Comparison of ENCODE assay signal across 8 mouse cellular contexts in the genomic region with DNA sequence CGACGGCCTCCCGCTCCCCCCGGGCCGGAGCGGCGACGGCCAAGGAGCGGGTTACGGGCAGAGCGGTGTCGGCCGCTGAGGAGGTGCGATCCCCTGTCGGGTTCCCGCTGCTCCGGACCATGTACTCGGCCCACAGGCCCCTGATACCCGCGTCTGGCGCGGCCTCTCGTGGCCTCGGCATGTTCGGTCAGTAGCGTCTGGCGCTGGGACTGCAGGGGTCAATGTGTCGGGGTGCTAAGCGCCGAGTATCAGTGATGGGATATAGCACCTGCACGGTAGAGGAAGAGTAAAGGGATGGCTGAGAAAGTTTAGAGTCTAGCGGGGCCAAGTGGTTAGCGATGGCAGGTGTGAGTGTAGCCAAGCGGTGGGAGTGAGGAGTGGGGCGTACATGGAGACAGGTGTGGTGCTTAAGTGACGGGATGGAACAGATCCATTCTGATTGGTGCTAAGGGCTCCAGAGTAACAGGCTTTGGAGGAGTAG. TPM values are rescaled to one million over a fixed set of nuclear protein-coding genes. Genes with fewer than 3 reads are reported as not detected.
A peak's percentile ranks its signal among the peaks of the same experiment; 100 is the strongest.
DNase-seq lines count a peak whose midpoint lies in the region; ATAC-seq and TF ChIP-seq lines count a peak whose summit lies in the region.
"Had no signal": no experiment of that assay in that cellular context is flagged by ENCODE, and none has a peak within 500 bp of the region (broad histone marks: within the 10 kb centered on the region; RNA-seq: fewer than 3 reads in every experiment).

No protein-coding gene starts in this region.

- peaks cover 9% of the 10 kb centered on the region for H3K79me2 ChIP-seq in CH12.LX (replicated peaks; ENCODE audit: control insufficient read depth, extremely low read depth, insufficient read depth, poor library complexity, severe bottlenecking)

- no peaks in the 10 kb centered on the region for H3K9me3 ChIP-seq in CH12.LX (replicated peaks; ENCODE audit: low read length)
- no peaks in the 10 kb centered on the region for H3K9me3 ChIP-seq in heart, postnatal 0 days (replicated peaks; ENCODE audit: control insufficient read depth, low read length)
- H3K9me3 ChIP-seq in limb, embryonic 11.5 days (ENCODE audit: control insufficient read depth, low read length), result no peaks in the 10 kb centered on the region
- no peaks in the 10 kb centered on the region for H3K9me3 ChIP-seq in midbrain, embryonic 13.5 days

- no peak for TF ChIP-seq CTCF in CH12.LX (conservative IDR thresholded peaks at IDR 0.05 in 1 of 2, IDR thresholded peaks at IDR 0.05 in 1 of 2; ENCODE audit: low read depth in 2 of 2, low read length in 2 of 2)
- no peak for TF ChIP-seq CTCF in cortical plate, adult 2 months (IDR thresholded peaks at IDR 0.05; ENCODE audit: extremely low read depth, insufficient read depth, low read length)
- no peak for TF ChIP-seq CTCF in heart, postnatal 0 days (IDR thresholded peaks at IDR 0.05; ENCODE audit: low read depth)

- under 1% methylated on average over 33 of the region's 36 CpGs for WGBS in heart, postnatal 0 days
- under 1% methylated on average over 32 of the region's 36 CpGs for WGBS in limb, embryonic 11.5 days
- WGBS in midbrain, embryonic 13.5 days, result under 1% methylated on average over 22 of the region's 36 CpGs

- H3K27me3 ChIP-seq in CH12.LX (replicated peaks), result no peaks in the 10 kb centered on the region
- no peaks in the 10 kb centered on the region for H3K27me3 ChIP-seq in heart, postnatal 0 days (ENCODE audit: control insufficient read depth, insufficient read depth, low read length)
- no peaks in the 10 kb centered on the region for H3K27me3 ChIP-seq in limb, embryonic 11.5 days (ENCODE audit: control insufficient read depth, insufficient read depth, low read length)
- H3K27me3 ChIP-seq in midbrain, embryonic 13.5 days, result no peaks in the 10 kb centered on the region

- peak overlapping the region; percentile 69 for H3K4me2 ChIP-seq in CH12.LX (ENCODE audit: insufficient read depth, low read depth, poor library complexity, severe bottlenecking)
- peak overlapping the region; percentile 88 for H3K4me2 ChIP-seq in heart, postnatal 0 days (ENCODE audit: low read depth, low read length)
- H3K4me2 ChIP-seq in limb, embryonic 11.5 days (ENCODE audit: low read depth, severe bottlenecking), result peak overlapping the region; percentile 88
- peak overlapping the region; percentile 80 for H3K4me2 ChIP-seq in midbrain, embryonic 13.5 days (replicated peaks)

- DNase-seq in A20 (ENCODE audit: low read depth, low spot score) (peak; percentile 82), CH12.LX (ENCODE audit: extremely low read depth) (no peak)
- no peak for DNase-seq in heart, postnatal 0 days (ENCODE audit: low spot score)
- DNase-seq in limb, embryonic 11.5 days (ENCODE audit: low spot score), result peak; percentile 70
- DNase-seq in thymus, postnatal 36 days, result peak; percentile 49 to 70

- TF ChIP-seq RAD21 in CH12.LX (IDR thresholded peaks at IDR 0.05; ENCODE audit: low read depth, low read length), result no peak

- peaks cover 27 to 53% of the 10 kb centered on the region in 2 experiments for H3K4me1 ChIP-seq in CH12.LX (ENCODE audit: control insufficient read depth in 1 of 2, insufficient read depth in 2 of 2)
- peaks cover 3% of the 10 kb centered on the region; the same call in 1 of the 2 replicates for H3K4me1 ChIP-seq in cortical plate, adult 2 months (ENCODE audit: control insufficient read depth, insufficient read depth, low read length)
- peaks cover 43% of the 10 kb centered on the region for H3K4me1 ChIP-seq in heart, postnatal 0 days (ENCODE audit: control insufficient read depth, insufficient read depth)
- peaks cover 38% of the 10 kb centered on the region for H3K4me1 ChIP-seq in limb, embryonic 11.5 days (ENCODE audit: control insufficient read depth, insufficient read depth, low read length)
- peaks cover 59% of the 10 kb centered on the region for H3K4me1 ChIP-seq in midbrain, embryonic 13.5 days (replicated peaks)

- TF ChIP-seq POLR2A in CH12.LX (IDR thresholded peaks at IDR 0.05; ENCODE audit: low read depth, low read length), result no peak
- no peak for TF ChIP-seq POLR2A in cortical plate, adult 2 months (IDR thresholded peaks at IDR 0.05; ENCODE audit: extremely low read depth, insufficient read depth, low read length)

- H3K9ac ChIP-seq in CH12.LX (ENCODE audit: insufficient read depth, low read depth), result peak overlapping the region; percentile 88
- H3K9ac ChIP-seq in heart, postnatal 0 days (replicated peaks; ENCODE audit: low read depth, low read length), result peak overlapping the region; percentile 66
- H3K9ac ChIP-seq in limb, embryonic 11.5 days (ENCODE audit: low read length), result peak overlapping the region; percentile 81
- H3K9ac ChIP-seq in midbrain, embryonic 13.5 days (replicated peaks), result peak overlapping the region; percentile 86

- no peak for ATAC-seq in heart, postnatal 0 days (ENCODE audit: insufficient read depth, low read depth)
- peak; percentile 4; the same call in 1 of the 2 replicates for ATAC-seq in limb, embryonic 11.5 days (ENCODE audit: insufficient number of reproducible peaks, low FRiP score, low TSS enrichment, low read depth)
- peak; percentile 4 for ATAC-seq in midbrain, embryonic 13.5 days

- in situ Hi-C loops in CH12.LX (cut with MboI; ENCODE audit: low pct_ligation_motif_present, low pct_unique_long_range_greater_than_20kb, low sequenced_read_pairs), result no loop called here

- peaks cover 31 to 36% of the 10 kb centered on the region in 2 experiments for H3K36me3 ChIP-seq in CH12.LX (replicated peaks in 1 of 2; ENCODE audit: control insufficient read depth in 1 of 2, insufficient read depth in 1 of 2, low read length in 1 of 2)
- peaks cover 30% of the 10 kb centered on the region for H3K36me3 ChIP-seq in heart, postnatal 0 days (replicated peaks; ENCODE audit: control insufficient read depth, insufficient read depth, low read length)
- H3K36me3 ChIP-seq in limb, embryonic 11.5 days (ENCODE audit: control insufficient read depth, insufficient read depth, low read length), result peaks cover 16% of the 10 kb centered on the region
- peaks cover 32% of the 10 kb centered on the region for H3K36me3 ChIP-seq in midbrain, embryonic 13.5 days

- H3K4me3 ChIP-seq in CH12.LX (replicated peaks in 1 of 3; ENCODE audit: low read depth in 2 of 3, low read length in 2 of 3, poor library complexity in 1 of 3), result peak overlapping the region; percentile 68 to 73 (median 70)
- peak overlapping the region; percentile 49 for H3K4me3 ChIP-seq in cortical plate, adult 2 months (ENCODE audit: insufficient read depth, low read length)
- H3K4me3 ChIP-seq in heart, postnatal 0 days (ENCODE audit: low read depth, low read length), result peak overlapping the region; percentile 66
- peak overlapping the region; percentile 79 for H3K4me3 ChIP-seq in limb, embryonic 11.5 days (ENCODE audit: low read depth, low read length)
- H3K4me3 ChIP-seq in midbrain, embryonic 13.5 days (replicated peaks), result peak overlapping the region; percentile 67

- peak overlapping the region; percentile 3; the same call in 1 of the 2 replicates for H3K27ac ChIP-seq in CH12.LX (ENCODE audit: insufficient read depth, low read depth)
- no peak overlapping the region for H3K27ac ChIP-seq in cortical plate, adult 2 months (ENCODE audit: insufficient read depth, low read length)
- H3K27ac ChIP-seq in heart, postnatal 0 days (ENCODE audit: low read depth), result peak overlapping the region; percentile 96
- peak overlapping the region; percentile 94 for H3K27ac ChIP-seq in limb, embryonic 11.5 days (replicated peaks; ENCODE audit: low read depth, low read length)
- peak overlapping the region; percentile 100 for H3K27ac ChIP-seq in midbrain, embryonic 13.5 days

- dilution Hi-C loops in CH12.LX (cut with MboI; ENCODE audit: extremely low pct_ligation_motif_present, extremely low pct_unique_long_range_greater_than_20kb, low sequenced_read_pairs), result no loop called here

- TF ChIP-seq EP300 in CH12.LX (IDR thresholded peaks at IDR 0.05; ENCODE audit: low read length), result no peak
- TF ChIP-seq EP300 in heart, postnatal 0 days (IDR thresholded peaks at IDR 0.05; ENCODE audit: low read depth), result no peak

RNA-seq across cellular contexts. Expression of gene Pafah1b3, which starts 15.0 kb away (rescaled TPM):
- total RNA-seq in CH12.LX (2012; rRNA removed), result 22.7 and 50.2 TPM in 2 replicates
- total RNA-seq in CH12.LX (2014; rRNA removed), result 9.7 and 17.6 TPM in 2 replicates
- polyA plus RNA-seq in CH12.LX (2012; ENCODE audit: insufficient read length, low read depth), result 5.9 TPM in 2 replicates
- polyA plus RNA-seq in cortical plate, adult 2 months (2012; rRNA removed), result 20.5 and 24.5 TPM in 2 replicates
- total RNA-seq in heart, postnatal 0 days (2014; rRNA removed; ENCODE audit: low replicate concordance), result 83.9 and 161 TPM in 2 replicates
- polyA plus RNA-seq in heart, postnatal 0 days (2015; fragmentation: Nextera tagmentation; extraction: Ambion mirVana), result 57.3 and 61.5 TPM in 2 replicates
- 249 and 261 TPM in 2 replicates for polyA plus RNA-seq in limb, embryonic 11.5 days (2014; fragmentation: Nextera tagmentation; extraction: Ambion mirVana)
- 665 and 668 TPM in 2 replicates for polyA plus RNA-seq in midbrain, embryonic 13.5 days (2015; fragmentation: Nextera tagmentation; extraction: Ambion mirVana)

RNA-seq across cellular contexts. Expression of gene Cic, which starts 15.3 kb away (rescaled TPM):
- 17.5 and 21.7 TPM in 2 replicates for total RNA-seq in CH12.LX (2012; rRNA removed)
- 2.2 and 2.5 TPM in 2 replicates for total RNA-seq in CH12.LX (2014; rRNA removed)
- polyA plus RNA-seq in CH12.LX (2012; ENCODE audit: insufficient read length, low read depth), result 31.2 and 34.5 TPM in 2 replicates
- polyA plus RNA-seq in cortical plate, adult 2 months (2012; rRNA removed), result 89.6 and 94.1 TPM in 2 replicates
- total RNA-seq in heart, postnatal 0 days (2014; rRNA removed; ENCODE audit: low replicate concordance), result 57.2 and 63.0 TPM in 2 replicates
- 15.7 and 16.9 TPM in 2 replicates for polyA plus RNA-seq in heart, postnatal 0 days (2015; fragmentation: Nextera tagmentation; extraction: Ambion mirVana)
- 32.5 and 34.2 TPM in 2 replicates for polyA plus RNA-seq in limb, embryonic 11.5 days (2014; fragmentation: Nextera tagmentation; extraction: Ambion mirVana)
- 37.6 and 44.2 TPM in 2 replicates for polyA plus RNA-seq in midbrain, embryonic 13.5 days (2015; fragmentation: Nextera tagmentation; extraction: Ambion mirVana)

RNA-seq across cellular contexts. Expression of gene Prr19, which starts 18.4 kb away (rescaled TPM):
- total RNA-seq in CH12.LX (2012; rRNA removed) (not detected in 2 replicates), CH12.LX (2014; rRNA removed) (not detected in 2 replicates)
- polyA plus RNA-seq in CH12.LX (2012; ENCODE audit: insufficient read length, low read depth), result not detected in 2 replicates
- polyA plus RNA-seq in cortical plate, adult 2 months (2012; rRNA removed), result 0.08 and 0.13 TPM in 2 replicates
- total RNA-seq in heart, postnatal 0 days (2014; rRNA removed; ENCODE audit: low replicate concordance), result not detected in 2 replicates
- not detected in 2 replicates for polyA plus RNA-seq in heart, postnatal 0 days (2015; fragmentation: Nextera tagmentation; extraction: Ambion mirVana)
- polyA plus RNA-seq in limb, embryonic 11.5 days (2014; fragmentation: Nextera tagmentation; extraction: Ambion mirVana), result 1.1 and 1.4 TPM in 2 replicates
- polyA plus RNA-seq in midbrain, embryonic 13.5 days (2015; fragmentation: Nextera tagmentation; extraction: Ambion mirVana), result 2.1 and 3.1 TPM in 2 replicates
- total RNA-seq: heart, postnatal 14 days had no signal

RNA-seq across cellular contexts. Expression of gene Tmem145, which starts 23.1 kb away (rescaled TPM):
- total RNA-seq in CH12.LX (2012; rRNA removed) (not detected in 2 replicates), CH12.LX (2014; rRNA removed) (not detected in 2 replicates)
- 0.10 TPM in 1 of 2 replicates, not detected in the other for polyA plus RNA-seq in CH12.LX (2012; ENCODE audit: insufficient read length, low read depth)
- 116 and 129 TPM in 2 replicates for polyA plus RNA-seq in cortical plate, adult 2 months (2012; rRNA removed)
- total RNA-seq in heart, postnatal 0 days (2014; rRNA removed; ENCODE audit: low replicate concordance), result not detected in 2 replicates
- not detected in 2 replicates for polyA plus RNA-seq in heart, postnatal 0 days (2015; fragmentation: Nextera tagmentation; extraction: Ambion mirVana)
- polyA plus RNA-seq in limb, embryonic 11.5 days (2014; fragmentation: Nextera tagmentation; extraction: Ambion mirVana), result 0.33 and 0.58 TPM in 2 replicates
- 41.1 and 47.1 TPM in 2 replicates for polyA plus RNA-seq in midbrain, embryonic 13.5 days (2015; fragmentation: Nextera tagmentation; extraction: Ambion mirVana)
- total RNA-seq: heart, postnatal 14 days had no signal

RNA-seq across cellular contexts. Expression of gene Erf, which starts 32.2 kb away (rescaled TPM):
- total RNA-seq in CH12.LX (2012; rRNA removed) (13.0 and 13.2 TPM in 2 replicates), CH12.LX (2014; rRNA removed) (6.1 and 7.1 TPM in 2 replicates)
- 15.2 and 15.4 TPM in 2 replicates for polyA plus RNA-seq in CH12.LX (2012; ENCODE audit: insufficient read length, low read depth)
- 47.2 and 48.6 TPM in 2 replicates for polyA plus RNA-seq in cortical plate, adult 2 months (2012; rRNA removed)
- total RNA-seq in heart, postnatal 0 days (2014; rRNA removed; ENCODE audit: low replicate concordance), result 41.4 and 66.8 TPM in 2 replicates
- 6.5 and 7.0 TPM in 2 replicates for polyA plus RNA-seq in heart, postnatal 0 days (2015; fragmentation: Nextera tagmentation; extraction: Ambion mirVana)
- polyA plus RNA-seq in limb, embryonic 11.5 days (2014; fragmentation: Nextera tagmentation; extraction: Ambion mirVana), result 25.6 and 28.6 TPM in 2 replicates
- polyA plus RNA-seq in midbrain, embryonic 13.5 days (2015; fragmentation: Nextera tagmentation; extraction: Ambion mirVana), result 4.4 and 5.7 TPM in 2 replicates

Comparison
In these comparisons a context has a peak if more than half of its experiments do, and no peak if none do; other contexts are left out.
1. DNase-seq: peak in A20 (single experiment), limb, embryonic 11.5 days (single experiment) and thymus, postnatal 36 days (2 of 2); none in CH12.LX (single experiment) and heart, postnatal 0 days (single experiment).
2. Peak in every context shown above with its lines, with median percentiles within 50 percentile points of each other: H3K4me2 ChIP-seq, H3K4me3 ChIP-seq and H3K9ac ChIP-seq.